Mouse (Mus musculus): Measurements from ENCODE around the gene Slc22a7. TPM values are rescaled to one million over a fixed set of nuclear protein-coding genes. Genes with fewer than 3 reads are reported as not detected.
A peak's percentile ranks its signal among the peaks of the same experiment; 100 is the strongest.

The Slc22a7 gene
- polyA plus RNA-seq, 1 experiment: 0.72 TPM

- DNase-seq: no peak
- Histone ChIP-seq H3K4me1 (ENCODE audit: control insufficient read depth, insufficient read depth, low read length) (peaks cover 4% of the 10 kb centered on the region; the same call in 1 of the 2 replicates), H3K4me3 (replicated peaks; ENCODE audit: insufficient read depth, low read depth, low read length) (no peak overlapping the region), H3K27me3 (ENCODE audit: control insufficient read depth, insufficient read depth, low read length) (no peaks in the 10 kb centered on the region), H3K27ac (ENCODE audit: insufficient read depth, low read length) (no peak overlapping the region)
- TF ChIP-seq CTCF (IDR thresholded peaks at IDR 0.05; ENCODE audit: borderline replicate concordance, insufficient read depth, low read depth, low read length) (no peak), POLR2A (IDR thresholded peaks at IDR 0.05; ENCODE audit: borderline replicate concordance, insufficient read depth, low read length) (no peak)
- WGBS: 6% methylated on average over 17 of the region's 17 CpGs
These were observed 4.6 kb downstream of the Slc22a7 start for GRCm38 (mm10) chr17:46433627-46434026.

DNA sequence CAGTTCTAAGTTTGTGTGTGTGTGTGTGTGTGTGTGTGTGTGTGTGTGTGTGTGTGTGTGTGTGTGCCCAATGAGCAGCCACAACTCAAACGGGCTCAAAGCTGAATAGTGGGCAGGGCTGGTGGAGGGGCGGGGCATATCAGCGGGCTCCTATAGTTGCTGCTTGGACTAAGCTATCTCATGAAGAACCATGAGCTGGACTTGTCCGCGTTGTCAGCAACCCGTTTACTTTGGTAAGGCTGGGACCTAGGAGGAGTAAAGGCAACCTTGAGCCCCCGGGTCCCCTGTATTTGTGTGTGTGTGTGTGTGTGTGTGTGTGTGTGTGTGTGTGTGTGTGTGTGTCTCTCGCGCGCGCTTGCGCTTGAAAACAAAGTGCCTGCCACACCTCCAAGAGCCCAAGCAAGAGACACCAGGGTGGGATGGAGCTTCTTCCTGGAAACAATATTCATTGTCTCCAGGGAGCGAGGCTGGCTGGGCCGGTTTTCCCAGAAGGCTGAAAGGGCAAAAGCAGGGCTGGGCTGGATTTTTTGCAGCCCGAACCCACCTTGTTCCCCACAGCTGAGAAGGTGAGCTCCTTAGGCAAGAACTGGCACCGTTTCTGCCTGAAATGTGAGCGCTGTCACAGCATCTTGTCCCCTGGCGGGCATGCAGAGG, 9.4 kb downstream of the Slc22a7 start, which contains the start of gene Crip3:
TSS of gene Crip3 (plus strand) at position 166 of the 654 bp plus-strand sequence.
- H3K4me1 ChIP-seq (ENCODE audit: control insufficient read depth, insufficient read depth, low read length): no peaks in the 10 kb centered on the region
- no peak within 1 kb of the TSS for H3K4me3 ChIP-seq (replicated peaks; ENCODE audit: insufficient read depth, low read depth, low read length)
- 18% methylated on average over 18 of the region's 18 CpGs for WGBS
- no peak for DNase-seq
- TF ChIP-seq POLR2A (IDR thresholded peaks at IDR 0.05; ENCODE audit: borderline replicate concordance, insufficient read depth, low read length): no peak
- no peak for TF ChIP-seq CTCF (IDR thresholded peaks at IDR 0.05; ENCODE audit: borderline replicate concordance, insufficient read depth, low read depth, low read length)
- H3K27ac ChIP-seq (ENCODE audit: insufficient read depth, low read length): no peak within 1 kb of the TSS
- H3K27me3 ChIP-seq (ENCODE audit: control insufficient read depth, insufficient read depth, low read length): no peaks in the 10 kb centered on the region

GRCm38 (mm10) chr17:46426496-46426895, 11.8 kb downstream of the Slc22a7 start:
- Histone ChIP-seq H3K4me3 (replicated peaks; ENCODE audit: insufficient read depth, low read depth, low read length) (no peak overlapping the region), H3K27ac (ENCODE audit: insufficient read depth, low read length) (no peak overlapping the region), H3K4me1 (ENCODE audit: control insufficient read depth, insufficient read depth, low read length) (no peaks in the 10 kb centered on the region), H3K27me3 (ENCODE audit: control insufficient read depth, insufficient read depth, low read length) (no peaks in the 10 kb centered on the region)
- no peak for TF ChIP-seq POLR2A (IDR thresholded peaks at IDR 0.05; ENCODE audit: borderline replicate concordance, insufficient read depth, low read length)
- no peak for TF ChIP-seq CTCF (IDR thresholded peaks at IDR 0.05; ENCODE audit: borderline replicate concordance, insufficient read depth, low read depth, low read length)
- peak in 1 of 2 experiments; percentile 34 for DNase-seq

GRCm38 (mm10) chr17:46419717-46420116, 18.5 kb downstream of the Slc22a7 start:
- no peak for DNase-seq
- TF ChIP-seq POLR2A (IDR thresholded peaks at IDR 0.05; ENCODE audit: borderline replicate concordance, insufficient read depth, low read length) (no peak), CTCF (IDR thresholded peaks at IDR 0.05; ENCODE audit: borderline replicate concordance, insufficient read depth, low read depth, low read length) (no peak)
- no peak overlapping the region for H3K4me3 ChIP-seq (replicated peaks; ENCODE audit: insufficient read depth, low read depth, low read length)
- no peaks in the 10 kb centered on the region for H3K27me3 ChIP-seq (ENCODE audit: control insufficient read depth, insufficient read depth, low read length)
- no peaks in the 10 kb centered on the region for H3K4me1 ChIP-seq (ENCODE audit: control insufficient read depth, insufficient read depth, low read length)
- no peak overlapping the region for H3K27ac ChIP-seq (ENCODE audit: insufficient read depth, low read length)

GRCm38 (mm10) chr17:46418628-46419027, 19.6 kb downstream of the Slc22a7 start:
- H3K4me1 ChIP-seq (ENCODE audit: control insufficient read depth, insufficient read depth, low read length): no peaks in the 10 kb centered on the region
- no peak for DNase-seq
- no peaks in the 10 kb centered on the region for H3K27me3 ChIP-seq (ENCODE audit: control insufficient read depth, insufficient read depth, low read length)
- no peak overlapping the region for H3K4me3 ChIP-seq (replicated peaks; ENCODE audit: insufficient read depth, low read depth, low read length)
- WGBS: 53% methylated on average over 5 of the region's 5 CpGs
- TF ChIP-seq CTCF (IDR thresholded peaks at IDR 0.05; ENCODE audit: borderline replicate concordance, insufficient read depth, low read depth, low read length) (no peak), POLR2A (IDR thresholded peaks at IDR 0.05; ENCODE audit: borderline replicate concordance, insufficient read depth, low read length) (no peak)
- H3K27ac ChIP-seq (ENCODE audit: insufficient read depth, low read length): no peak overlapping the region

DNA sequence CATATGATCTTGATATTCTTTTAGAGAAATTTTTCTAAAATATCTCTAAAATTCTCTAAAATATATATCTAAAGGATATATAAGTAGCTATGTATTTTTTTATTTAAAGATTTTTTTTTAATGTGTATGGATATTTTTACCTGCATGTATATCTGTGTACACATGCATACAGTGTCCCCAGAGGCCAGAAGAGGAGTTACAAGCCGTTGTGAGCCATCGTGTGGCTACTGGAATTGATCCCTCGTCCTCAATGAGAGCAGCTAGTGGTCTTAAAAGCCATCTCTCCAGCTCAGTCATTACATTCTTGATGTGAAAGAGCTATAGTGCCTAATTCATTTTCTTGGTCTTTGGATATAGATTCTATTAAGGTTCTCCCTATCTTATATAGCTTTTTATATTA, 29.8 kb downstream of the Slc22a7 start:
- Histone ChIP-seq H3K4me3 (replicated peaks; ENCODE audit: insufficient read depth, low read depth, low read length) (no peak overlapping the region), H3K27ac (ENCODE audit: insufficient read depth, low read length) (no peak overlapping the region), H3K4me1 (ENCODE audit: control insufficient read depth, insufficient read depth, low read length) (no peaks in the 10 kb centered on the region), H3K27me3 (ENCODE audit: control insufficient read depth, insufficient read depth, low read length) (no peaks in the 10 kb centered on the region)
- DNase-seq: no peak
- TF ChIP-seq CTCF (IDR thresholded peaks at IDR 0.05; ENCODE audit: borderline replicate concordance, insufficient read depth, low read depth, low read length) (peak; percentile 51), POLR2A (IDR thresholded peaks at IDR 0.05; ENCODE audit: borderline replicate concordance, insufficient read depth, low read length) (no peak)
- WGBS: 12% methylated on average over 3 of the region's 3 CpGs

DNA sequence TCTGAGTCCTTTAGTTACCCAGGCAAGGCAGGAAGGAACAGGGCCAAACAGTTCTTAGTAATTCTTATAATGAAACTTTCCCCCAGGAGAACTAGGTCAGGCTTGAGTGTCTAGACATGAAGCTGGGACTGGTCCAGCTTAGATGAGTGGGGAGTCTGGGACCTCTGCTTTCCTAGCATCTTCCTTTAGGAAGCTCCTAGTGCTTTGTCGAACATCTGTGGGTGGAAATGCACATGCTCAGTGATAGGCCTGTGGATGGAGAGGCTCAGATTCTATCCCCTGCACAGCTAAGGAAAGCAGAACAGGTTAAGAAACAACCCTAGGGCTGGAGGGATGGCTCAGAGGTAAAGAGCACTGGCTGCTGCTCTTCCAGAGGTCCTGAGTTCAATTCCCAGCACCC, 43.6 kb downstream of the Slc22a7 start:
- DNase-seq: no peak
- WGBS: 82% methylated on average over 1 of the region's 1 CpGs

GRCm38 (mm10) chr17:46393012-46393411, 45.2 kb downstream of the Slc22a7 start:
- peak; percentile 29 to 30 for DNase-seq
- Histone ChIP-seq H3K4me3 (replicated peaks; ENCODE audit: insufficient read depth, low read depth, low read length) (no peak overlapping the region), H3K27me3 (ENCODE audit: control insufficient read depth, insufficient read depth, low read length) (no peaks in the 10 kb centered on the region), H3K4me1 (ENCODE audit: control insufficient read depth, insufficient read depth, low read length) (no peaks in the 10 kb centered on the region), H3K27ac (ENCODE audit: insufficient read depth, low read length) (no peak overlapping the region)
- 50% methylated on average over 2 of the region's 2 CpGs for WGBS
- no peak for TF ChIP-seq POLR2A (IDR thresholded peaks at IDR 0.05; ENCODE audit: borderline replicate concordance, insufficient read depth, low read length)
- TF ChIP-seq CTCF (IDR thresholded peaks at IDR 0.05; ENCODE audit: borderline replicate concordance, insufficient read depth, low read depth, low read length): peak; percentile 66; the same call in 1 of the 2 replicates

More for the DNA sequence above, 43.6 kb downstream of the Slc22a7 start:
- no peak overlapping the region for H3K27ac ChIP-seq (ENCODE audit: insufficient read depth, low read length)
- no peaks in the 10 kb centered on the region; the same call in 1 of the 2 replicates for H3K4me1 ChIP-seq (ENCODE audit: control insufficient read depth, insufficient read depth, low read length)
- TF ChIP-seq CTCF (IDR thresholded peaks at IDR 0.05; ENCODE audit: borderline replicate concordance, insufficient read depth, low read depth, low read length) (no peak), POLR2A (IDR thresholded peaks at IDR 0.05; ENCODE audit: borderline replicate concordance, insufficient read depth, low read length) (no peak)
- H3K27me3 ChIP-seq (ENCODE audit: control insufficient read depth, insufficient read depth, low read length): no peaks in the 10 kb centered on the region
- no peak overlapping the region for H3K4me3 ChIP-seq (replicated peaks; ENCODE audit: insufficient read depth, low read depth, low read length)
